Mouse (Mus musculus) testis, postnatal 14 days (tissue): ENCODE results near the gene Pcmt1.
"Not testable (repeated sequence)": the region's sequence is repeated elsewhere in the genome, so short reads cannot be mapped to it uniquely, and the experiment has no call there.

Experiments
- DNase-seq: peaks from one replicate; pipeline ENCODE4 v3.0.0; 2021; ENCODE audit warnings: low spot score

Gene Pcmt1

GRCm38 (mm10) chr10:7645911-7646310 lies 35.0 kb downstream of the Pcmt1 start:
- no peak for DNase-seq

- DNase-seq: no peak
These were observed 40.6 kb downstream of the Pcmt1 start for GRCm38 (mm10) chr10:7640366-7640765.

GRCm38 (mm10) chr10:7630951-7631720 lies 49.8 kb downstream of the Pcmt1 start:
- DNase-seq: no peak

- no peak for DNase-seq
These were observed 50.6 kb downstream of the Pcmt1 start for GRCm38 (mm10) chr10:7630286-7630685.

- DNase-seq: no peak
These were observed 51.8 kb downstream of the Pcmt1 start for GRCm38 (mm10) chr10:7629092-7629491.

GRCm38 (mm10) chr10:7623861-7624518 lies 56.9 kb downstream of the Pcmt1 start:
- DNase-seq: no peak

GRCm38 (mm10) chr10:7622378-7622777 lies 58.6 kb downstream of the Pcmt1 start:
- DNase-seq: no peak

GRCm38 (mm10) chr10:7620723-7621122 lies 60.2 kb downstream of the Pcmt1 start:
- no peak for DNase-seq

GRCm38 (mm10) chr10:7619821-7620241 lies 61.1 kb downstream of the Pcmt1 start:
- no peak for DNase-seq

- not testable (repeated sequence) for DNase-seq
These were observed 63.4 kb downstream of the Pcmt1 start for GRCm38 (mm10) chr10:7617556-7617955.

- not testable (repeated sequence) for DNase-seq
These were observed 63.8 kb downstream of the Pcmt1 start for GRCm38 (mm10) chr10:7617146-7617545.

GRCm38 (mm10) chr10:7614834-7615233 lies 66.1 kb downstream of the Pcmt1 start:
- DNase-seq: no peak

GRCm38 (mm10) chr10:7612210-7612609 lies 68.7 kb downstream of the Pcmt1 start:
- DNase-seq: not testable (repeated sequence)

- DNase-seq: no peak
These were observed 69.3 kb downstream of the Pcmt1 start for GRCm38 (mm10) chr10:7611647-7612046.

GRCm38 (mm10) chr10:7608611-7609010 lies 72.3 kb downstream of the Pcmt1 start:
- DNase-seq: peak; percentile 46

- no peak for DNase-seq
These were observed 74.5 kb downstream of the Pcmt1 start for GRCm38 (mm10) chr10:7606437-7606836.

- DNase-seq: no peak
These were observed 75.8 kb downstream of the Pcmt1 start for GRCm38 (mm10) chr10:7605168-7605567.

- DNase-seq: peak; percentile 39
These were observed 80.3 kb downstream of the Pcmt1 start for GRCm38 (mm10) chr10:7600647-7601046.

GRCm38 (mm10) chr10:7598177-7598576 lies 82.8 kb downstream of the Pcmt1 start:
- DNase-seq: no peak

- DNase-seq: no peak
These were observed 84.7 kb downstream of the Pcmt1 start for GRCm38 (mm10) chr10:7596251-7596650.

GRCm38 (mm10) chr10:7594797-7595196 lies 86.1 kb downstream of the Pcmt1 start:
- no peak for DNase-seq

GRCm38 (mm10) chr10:7590792-7591191 lies 90.1 kb downstream of the Pcmt1 start:
- DNase-seq: no peak

GRCm38 (mm10) chr10:7590234-7590689 lies 90.7 kb downstream of the Pcmt1 start:
- DNase-seq: peak; percentile 31
